Mouse (Mus musculus): ENCODE data around the gene Jmjd8.

The Jmjd8 gene

GRCm38 (mm10) chr17:25832436-25833290, 4.0 kb downstream of the Jmjd8 start:
- peak; percentile 98 for DNase-seq (ENCODE audit: low read depth, low spot score)

- peak; percentile 57 for DNase-seq (ENCODE audit: low read depth, low spot score)
Measured at GRCm38 (mm10) chr17:25833291-25833663, 4.6 kb downstream of the Jmjd8 start, which contains the start of gene Stub1. Gene Stub1, minus strand, starts transcription at chr17:25833404.

GRCm38 (mm10) chr17:25833961-25834594, 5.4 kb downstream of the Jmjd8 start:
- no peak for DNase-seq (ENCODE audit: low read depth, low spot score)

- DNase-seq (ENCODE audit: low read depth, low spot score), result no peak
Measured at GRCm38 (mm10) chr17:25834595-25835222, 6.0 kb downstream of the Jmjd8 start.

- DNase-seq (ENCODE audit: low read depth, low spot score), result no peak
Measured at GRCm38 (mm10) chr17:25835301-25835700, 6.6 kb downstream of the Jmjd8 start.

GRCm38 (mm10) chr17:25835816-25836215, 7.1 kb downstream of the Jmjd8 start:
- DNase-seq (ENCODE audit: low read depth, low spot score), result no peak

GRCm38 (mm10) chr17:25836397-25837075, 7.9 kb downstream of the Jmjd8 start:
- no peak for DNase-seq (ENCODE audit: low read depth, low spot score)

- no peak for DNase-seq (ENCODE audit: low read depth, low spot score)
Measured at GRCm38 (mm10) chr17:25837076-25837410, 8.4 kb downstream of the Jmjd8 start, which contains the start of gene Rhbdl1. Gene Rhbdl1, minus strand, starts transcription at chr17:25837295.

GRCm38 (mm10) chr17:25837533-25837932, 8.9 kb downstream of the Jmjd8 start:
- no peak for DNase-seq (ENCODE audit: low read depth, low spot score)

- DNase-seq (ENCODE audit: low read depth, low spot score), result no peak
Measured at GRCm38 (mm10) chr17:25838904-25839303, 10.2 kb downstream of the Jmjd8 start.

GRCm38 (mm10) chr17:25839455-25840235, 11.0 kb downstream of the Jmjd8 start:
- no peak for DNase-seq (ENCODE audit: low read depth, low spot score)

- no peak for DNase-seq (ENCODE audit: low read depth, low spot score)
Measured at GRCm38 (mm10) chr17:25840519-25840918, 11.9 kb downstream of the Jmjd8 start.

GRCm38 (mm10) chr17:25841117-25841880, 12.6 kb downstream of the Jmjd8 start, which contains the start of gene Gm20683:
Gene Gm20683, minus strand, starts transcription at chr17:25841763.
- DNase-seq (ENCODE audit: low read depth, low spot score), result no peak

GRCm38 (mm10) chr17:25842509-25842908, 13.8 kb downstream of the Jmjd8 start:
- no peak for DNase-seq (ENCODE audit: low read depth, low spot score)

- no peak for DNase-seq (ENCODE audit: low read depth, low spot score)
Measured at GRCm38 (mm10) chr17:25843122-25843521, 14.5 kb downstream of the Jmjd8 start.

GRCm38 (mm10) chr17:25843636-25844395, 15.1 kb downstream of the Jmjd8 start:
- no peak for DNase-seq (ENCODE audit: low read depth, low spot score)

GRCm38 (mm10) chr17:25844396-25844901, 15.8 kb downstream of the Jmjd8 start, which contains the start of gene Rhot2:
Gene Rhot2, minus strand, starts transcription at chr17:25844851.
- peak; percentile 85 for DNase-seq (ENCODE audit: low read depth, low spot score)

GRCm38 (mm10) chr17:25860229-25860628, 31.6 kb downstream of the Jmjd8 start:
- DNase-seq (ENCODE audit: low read depth, low spot score), result no peak
